Mouse (Mus musculus) mature B cell (primary cell): ENCODE results near the gene Wars.

ENCODE experiments used
- in situ Hi-C: fragments of 300-500 bp; cut with MboI; formaldehyde crosslinking; loops from 2 replicates; pipeline ENCODE4 v1.14.3; 2019

Gene Wars

DNA sequence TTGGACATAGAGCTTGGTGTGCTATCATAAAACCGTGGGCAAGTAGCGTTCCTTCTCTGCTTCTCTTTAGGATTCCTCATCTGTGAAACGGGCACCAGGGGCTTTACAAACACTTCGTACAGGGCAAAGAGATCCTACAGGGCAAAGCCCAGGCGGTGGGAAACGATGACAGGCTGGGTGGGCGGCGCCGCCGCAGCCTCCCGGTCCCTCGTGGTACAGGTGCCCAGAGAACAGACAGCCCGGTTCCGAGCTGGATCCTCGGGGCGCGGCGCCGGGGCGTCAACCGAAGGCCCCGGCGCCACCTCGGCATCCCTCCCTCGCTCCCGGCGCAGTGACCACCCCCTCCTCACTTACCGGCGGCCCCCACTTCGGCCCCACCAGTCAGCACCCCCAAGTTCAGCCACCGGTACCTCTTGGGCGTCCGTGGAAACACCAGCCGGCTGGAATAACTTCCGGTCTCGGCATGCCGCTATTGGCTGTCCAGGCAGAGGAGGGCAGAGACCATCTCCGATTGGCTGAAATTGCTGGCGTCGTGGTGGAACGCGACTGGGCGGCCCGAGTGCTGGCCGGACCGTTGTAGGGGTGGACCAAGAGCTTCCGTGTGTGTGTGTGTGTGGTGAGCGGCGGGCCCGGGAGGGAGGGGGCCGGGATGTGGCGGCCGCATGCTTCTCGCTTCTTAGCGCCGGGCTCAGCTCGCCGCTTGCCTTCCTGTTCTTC, at the start of gene Wars:
Gene Wars, minus strand, starts transcription at position 460 of the 717 bp plus-strand sequence.
- in situ Hi-C loops, result no loop called here

DNA sequence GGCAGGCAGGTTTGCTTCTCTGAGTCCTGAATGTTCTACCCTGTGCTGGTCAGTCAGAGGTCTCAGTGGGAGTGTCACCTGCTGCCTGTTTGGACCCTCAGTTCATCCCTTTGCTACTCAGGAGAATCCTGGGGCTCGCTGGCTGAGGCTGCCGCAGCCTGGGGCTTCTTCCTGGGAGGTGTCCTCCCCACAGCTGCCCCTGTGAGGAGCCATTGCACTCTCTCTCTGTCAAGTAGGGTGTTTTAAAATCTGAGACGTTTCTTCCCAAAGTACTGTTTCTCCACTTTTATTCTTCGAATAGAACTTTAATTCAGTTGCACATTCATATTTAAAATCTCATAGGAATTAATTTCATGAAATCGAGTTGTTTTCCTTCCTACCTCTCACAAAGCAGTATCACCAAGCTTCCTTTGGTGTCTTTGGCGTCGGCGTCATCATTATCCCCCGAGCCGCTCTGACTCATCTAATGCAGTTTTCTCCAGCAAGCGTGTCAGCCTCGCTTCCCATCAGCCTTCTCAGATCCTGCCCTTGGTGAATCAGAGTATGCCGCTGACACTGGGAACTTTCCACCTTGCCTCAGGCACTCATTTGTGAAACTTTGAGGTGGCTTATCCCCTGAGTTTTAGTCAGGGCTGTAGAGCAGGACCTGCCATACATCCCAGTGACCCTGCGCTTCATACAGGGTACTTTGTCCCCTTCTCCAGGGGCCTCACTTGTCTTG, 48.4 kb upstream of the Wars start:
- in situ Hi-C loops, result no loop called here

DNA sequence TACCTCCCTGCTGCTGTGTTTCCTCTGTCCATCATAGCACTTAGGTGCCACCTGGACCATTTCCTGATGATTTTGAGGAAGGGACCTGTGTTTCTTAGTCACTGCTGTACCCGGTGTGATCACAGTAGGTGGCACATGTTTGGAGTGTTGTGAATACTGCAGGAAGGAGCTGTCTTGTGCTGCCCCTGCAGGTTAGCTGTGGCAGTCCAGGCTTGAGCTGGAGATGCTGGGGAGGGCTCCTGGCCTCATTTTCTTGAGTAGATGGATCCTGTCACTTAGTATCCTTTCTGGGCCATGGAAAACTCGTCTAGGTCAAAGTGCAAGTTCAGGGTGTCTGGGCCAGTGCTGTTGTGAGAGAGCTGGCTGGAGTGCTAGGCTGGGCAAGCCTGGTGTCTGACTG, 47.3 kb upstream of the Wars start:
- in situ Hi-C loops, result no loop called here

DNA sequence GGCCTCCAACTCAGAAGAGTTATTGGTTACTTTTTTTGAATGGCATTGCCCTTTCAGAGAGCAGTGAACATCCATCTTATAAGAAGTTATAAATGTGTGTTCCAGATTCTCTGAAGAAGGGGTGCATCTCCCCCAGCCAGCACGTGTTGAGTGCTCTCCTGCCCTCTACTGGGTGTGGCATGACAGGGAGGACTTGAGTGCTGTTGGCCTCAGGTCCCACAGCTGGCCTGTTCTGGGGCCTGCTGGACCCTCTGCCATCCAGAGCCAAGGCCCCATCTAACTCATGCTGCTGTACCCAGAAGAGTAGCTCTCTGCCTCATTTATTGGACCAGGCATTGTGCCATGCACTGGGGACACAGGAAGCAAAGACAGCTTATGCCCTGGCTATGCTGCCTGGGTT, 46.3 kb upstream of the Wars start:
- in situ Hi-C loops, result no loop called here

DNA sequence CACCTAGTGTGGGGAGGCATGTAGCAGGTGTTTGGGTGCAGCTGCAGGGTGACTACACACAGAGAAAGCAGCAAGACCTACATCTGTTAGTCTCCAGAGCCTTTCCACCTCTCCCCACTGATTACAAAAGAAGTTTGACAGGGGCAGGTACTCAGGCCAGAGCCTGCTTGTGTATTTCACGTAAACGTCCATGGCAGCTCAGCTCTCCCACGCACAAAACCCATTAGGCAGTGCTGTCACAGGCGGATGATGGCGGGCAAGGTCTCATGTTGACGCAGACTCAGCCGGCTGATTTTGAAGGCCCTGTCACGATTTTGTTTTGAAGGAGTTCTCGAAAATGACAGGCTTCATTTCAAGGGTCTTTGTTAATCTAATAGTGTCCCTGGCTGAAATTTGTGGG, 45.3 kb upstream of the Wars start:
- in situ Hi-C loops, result no loop called here

DNA sequence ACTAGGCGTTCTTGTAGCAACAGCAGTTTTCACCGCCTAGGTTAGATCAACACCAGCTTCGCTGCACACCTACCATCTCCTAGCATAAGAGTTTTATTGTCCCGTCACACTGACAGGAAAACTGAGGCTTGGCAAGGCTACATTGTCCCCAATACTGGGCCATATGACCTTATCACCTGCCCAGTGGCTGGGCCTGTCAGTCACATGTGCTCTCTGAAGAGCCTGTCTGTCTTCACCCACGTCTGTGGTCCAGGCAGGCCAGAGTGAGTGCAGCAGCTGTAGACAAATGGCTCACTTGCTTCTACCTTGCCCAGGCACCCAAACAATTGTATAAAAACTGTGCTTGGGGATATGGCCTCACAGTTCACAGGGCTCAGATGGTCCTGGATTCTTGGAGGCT, 44.9 kb upstream of the Wars start:
- in situ Hi-C loops, result no loop called here

DNA sequence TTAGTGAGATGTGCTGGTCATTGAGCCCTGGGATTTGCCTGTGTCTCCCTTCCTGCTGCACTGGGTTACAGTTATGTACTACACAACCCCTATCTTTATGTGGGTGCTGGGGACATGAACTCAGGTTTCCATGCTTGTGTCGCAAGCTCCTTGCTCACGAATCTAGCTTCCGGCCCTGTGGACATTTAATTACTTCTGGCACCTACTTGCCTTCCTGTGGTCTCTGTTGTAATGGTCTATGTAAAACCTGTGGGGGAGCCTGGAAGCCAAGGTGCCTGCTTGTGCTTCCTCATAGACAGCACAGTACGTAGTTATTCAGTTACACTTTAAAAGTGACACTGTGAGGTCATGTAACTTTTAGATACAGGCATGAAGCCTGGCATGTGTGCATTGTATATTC, 43.5 kb upstream of the Wars start:
- in situ Hi-C loops, result no loop called here

DNA sequence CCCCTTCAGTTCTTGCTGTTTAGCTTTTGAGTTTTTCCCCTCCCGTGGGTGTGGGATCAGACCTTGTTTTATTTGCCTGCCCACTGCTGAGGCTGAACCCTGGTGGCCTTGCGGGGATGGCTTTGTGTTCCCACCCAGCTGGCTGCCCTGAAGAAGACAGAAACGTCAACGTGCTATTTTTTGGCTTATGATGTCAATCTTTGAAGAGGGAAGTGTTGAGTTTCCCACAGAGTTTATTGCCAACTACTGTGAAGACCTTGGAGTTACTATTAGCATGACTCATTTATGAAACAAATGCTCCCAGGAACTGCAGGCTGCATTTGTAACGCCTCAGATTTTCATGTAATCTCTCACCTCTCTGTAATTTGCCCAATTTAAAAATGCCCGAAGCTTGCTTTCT, 42.9 kb upstream of the Wars start:
- in situ Hi-C loops, result no loop called here

DNA sequence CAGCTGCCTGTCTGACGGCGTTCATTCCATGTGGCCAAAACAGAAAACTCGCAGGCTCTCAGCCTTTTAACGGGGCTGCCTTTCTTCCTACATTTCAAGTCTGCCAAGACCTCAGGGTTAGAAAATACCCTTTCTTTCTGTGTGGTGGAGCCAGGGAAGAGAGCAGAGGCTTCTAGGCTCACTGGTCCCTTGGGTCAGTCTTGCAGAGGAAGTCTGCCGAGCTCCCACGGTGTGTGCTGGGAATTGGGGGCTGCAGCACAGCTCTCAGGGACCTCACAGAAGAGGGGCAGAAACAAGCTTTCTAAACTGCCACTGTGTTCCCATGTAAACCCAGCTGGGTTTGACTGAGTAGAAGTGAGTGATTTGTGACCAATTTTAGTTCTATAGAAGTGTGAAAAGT, 40.3 kb upstream of the Wars start:
- in situ Hi-C loops, result no loop called here

DNA sequence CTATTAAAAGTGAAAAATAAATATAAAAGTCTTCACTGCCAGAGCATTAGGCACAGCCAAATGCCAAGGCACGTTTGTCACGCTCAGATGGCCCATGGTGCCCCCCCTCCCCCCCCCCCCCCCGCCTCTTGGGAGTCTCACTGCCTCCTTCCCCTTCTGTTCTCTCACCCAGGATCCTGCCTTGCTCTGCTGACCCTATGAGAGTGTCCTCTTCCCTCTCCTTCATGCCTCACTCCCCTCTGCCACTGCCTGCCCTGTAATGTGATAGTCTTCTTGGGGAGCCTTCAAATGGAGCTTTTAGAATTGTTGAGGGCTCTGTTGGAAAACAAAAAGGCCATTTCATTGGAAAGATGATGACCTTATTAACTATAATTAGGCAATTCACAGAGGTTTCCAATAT, 38.1 kb upstream of the Wars start:
- in situ Hi-C loops, result no loop called here

DNA sequence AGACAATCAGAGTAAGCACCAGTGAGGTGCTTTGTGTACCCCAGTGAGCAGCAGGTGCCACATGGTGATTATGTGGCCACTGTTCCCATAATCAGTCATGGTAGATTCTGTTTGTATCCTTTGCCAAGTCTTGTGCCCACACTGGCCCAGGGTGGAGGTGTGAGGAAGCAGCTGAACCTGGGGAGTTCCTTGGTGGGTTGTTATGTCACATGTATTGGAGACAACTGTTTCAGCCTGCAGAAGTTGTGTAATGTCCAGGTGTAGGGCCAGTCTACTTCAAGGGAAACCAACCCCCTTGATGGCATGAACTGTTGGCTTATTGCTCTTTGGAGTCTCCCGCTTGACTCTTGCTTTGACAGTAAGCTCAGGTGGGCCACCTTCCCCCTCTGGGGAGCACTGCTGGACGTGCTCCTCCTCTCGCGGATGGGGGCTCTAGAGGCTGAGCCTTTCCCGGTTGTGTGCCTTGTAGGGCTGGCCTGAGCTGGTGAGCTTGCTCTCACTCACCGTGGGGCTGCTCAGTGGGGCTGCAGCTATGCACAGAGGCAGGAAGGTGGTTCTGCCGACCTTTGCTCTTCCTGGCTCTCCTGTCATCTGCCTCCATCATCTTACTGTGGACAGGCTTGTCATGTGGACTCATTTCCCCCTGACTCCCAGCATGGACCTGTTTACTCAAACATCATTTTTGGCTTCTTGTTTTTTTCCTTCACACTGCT, 37.5 kb upstream of the Wars start:
- in situ Hi-C loops, result no loop called here

DNA sequence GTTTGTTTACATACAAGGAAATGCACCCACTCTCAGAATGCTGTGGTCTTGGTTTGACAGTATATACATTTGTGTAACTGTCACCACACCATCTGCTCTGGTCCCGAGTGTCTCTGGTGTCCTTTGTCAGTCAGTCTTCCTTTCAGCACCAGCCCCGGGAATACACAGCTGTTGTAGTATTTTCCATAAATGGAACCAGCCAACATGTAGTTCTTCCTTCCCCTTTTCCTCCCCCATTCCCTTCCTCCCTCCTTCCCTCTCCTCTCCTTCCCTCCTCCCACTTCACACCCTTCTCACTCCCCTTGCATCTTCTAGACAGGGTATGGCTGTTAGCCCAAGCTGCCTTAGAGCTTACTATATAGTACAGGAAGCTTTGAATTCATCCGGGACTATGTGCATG, 35.5 kb upstream of the Wars start:
- in situ Hi-C loops, result no loop called here

DNA sequence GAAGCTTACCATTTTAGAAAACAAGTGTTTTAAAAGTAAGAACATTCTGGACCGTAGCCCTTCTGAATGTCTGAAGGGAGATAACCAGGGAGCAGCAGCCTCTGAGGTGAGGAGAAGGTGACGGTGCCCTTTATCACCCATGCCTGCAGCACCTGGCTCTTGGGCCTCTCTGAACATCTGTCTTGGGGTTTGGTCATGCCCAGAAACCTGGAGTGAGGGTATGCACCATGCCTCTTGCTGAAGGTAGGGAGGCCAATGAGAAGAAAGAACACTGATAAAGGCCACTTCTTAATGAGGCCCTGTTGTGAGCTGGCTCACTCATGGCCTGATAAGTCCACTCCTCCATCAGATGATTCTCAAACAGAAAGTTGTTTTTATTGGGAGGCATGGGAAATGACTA, 34.3 kb upstream of the Wars start:
- in situ Hi-C loops, result no loop called here

DNA sequence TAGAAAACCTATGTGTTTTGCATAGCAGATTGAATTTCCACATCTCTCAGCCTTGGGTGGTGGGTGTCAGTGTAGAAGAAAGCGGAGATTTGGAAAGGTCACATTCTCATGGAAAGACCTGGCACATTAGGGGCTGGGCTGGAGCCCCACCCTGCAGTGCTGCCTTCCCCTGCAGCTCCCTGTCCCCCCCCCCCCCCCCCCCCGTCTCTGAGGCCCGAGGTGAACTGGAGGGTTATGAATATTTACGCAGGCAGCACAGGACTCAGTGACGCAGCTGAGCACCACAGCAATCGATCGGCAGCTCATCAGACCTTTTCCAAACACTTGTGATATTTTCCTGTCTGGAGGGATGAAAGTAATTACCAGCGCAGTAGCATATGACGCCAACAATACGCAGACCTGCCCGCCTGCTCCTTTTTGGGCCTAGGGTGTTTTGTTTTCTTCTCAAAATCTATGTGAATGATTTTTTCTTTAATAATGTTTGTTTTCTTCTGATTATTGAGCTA, 32.7 kb upstream of the Wars start:
- in situ Hi-C loops, result no loop called here

DNA sequence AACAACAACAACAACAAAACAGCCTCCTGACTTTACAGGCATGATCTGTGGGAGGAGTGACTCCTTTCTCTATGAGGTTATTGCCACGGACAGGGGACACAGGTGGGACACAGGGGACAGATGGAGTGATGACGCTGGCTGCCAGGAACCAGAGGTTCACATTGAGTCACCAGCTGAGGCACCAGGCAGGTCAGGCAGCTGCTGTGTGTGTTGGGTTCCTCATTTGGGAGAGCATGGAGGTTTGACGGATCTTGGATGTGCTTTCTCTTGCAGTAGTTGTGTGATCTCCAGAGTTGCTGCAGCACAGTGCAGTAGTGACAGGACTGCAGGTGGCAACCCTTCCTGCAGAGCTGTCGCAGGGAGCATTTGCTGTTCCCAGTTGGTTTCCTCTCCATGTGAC, 24.8 kb upstream of the Wars start:
- in situ Hi-C loops, result loop anchor here (25.0 kb wide), 2 partner anchors 394 to 1444 kb away; no protein-coding TSS in a partner anchor

DNA sequence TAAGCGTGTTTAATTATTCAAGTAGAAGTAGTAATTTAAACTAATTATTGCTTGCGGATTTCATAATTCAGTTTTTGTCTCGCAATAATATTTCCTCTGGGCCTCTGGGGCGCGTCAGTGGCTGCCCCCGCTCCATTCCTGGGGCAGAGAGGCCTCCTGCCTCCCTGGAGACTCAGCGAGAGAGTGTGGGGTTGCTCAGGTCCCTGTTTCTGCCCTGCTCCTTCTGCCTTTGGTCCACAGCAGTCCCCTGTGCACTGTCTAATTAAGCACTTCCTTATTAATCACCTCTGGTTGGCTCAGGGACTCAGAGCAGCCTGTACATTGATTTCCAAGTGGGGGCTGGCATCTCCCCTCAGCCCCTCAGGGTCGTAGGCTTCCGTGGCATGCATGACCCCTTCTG, 23.5 kb upstream of the Wars start:
- in situ Hi-C loops, result loop anchor here (25.0 kb wide), 2 partner anchors 395 to 1445 kb away; no protein-coding TSS in a partner anchor

DNA sequence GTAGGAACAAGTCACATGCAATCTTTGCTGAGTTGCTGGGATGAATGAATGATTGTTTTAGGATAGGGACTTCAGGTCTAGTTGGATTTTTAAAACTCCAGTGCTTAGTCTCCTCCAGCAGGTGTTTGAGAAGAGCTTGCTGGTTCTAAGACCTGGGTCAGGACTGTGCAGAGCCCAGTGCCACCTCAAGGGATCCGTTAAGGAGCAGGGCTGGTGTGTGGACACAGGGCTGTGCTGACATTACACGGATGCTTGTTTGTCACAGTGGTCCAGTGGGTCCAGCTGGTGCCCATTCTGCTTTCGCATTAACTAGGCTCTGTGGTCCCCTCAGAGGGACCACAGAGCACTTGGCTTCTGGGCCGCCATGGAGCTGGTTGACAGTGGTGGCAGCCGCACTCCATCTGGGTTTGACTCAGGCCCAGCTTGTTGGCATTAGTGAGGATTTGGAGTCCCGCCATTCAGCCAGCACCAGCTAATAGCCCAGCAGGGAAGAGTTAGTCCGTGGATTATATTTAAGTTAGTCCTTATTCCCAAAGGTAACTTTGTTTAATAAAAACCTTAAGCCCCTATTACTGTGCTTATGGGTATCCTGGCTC, 22.6 kb upstream of the Wars start:
- in situ Hi-C loops, result loop anchor here (25.0 kb wide), 2 partner anchors 396 to 1446 kb away; no protein-coding TSS in a partner anchor

DNA sequence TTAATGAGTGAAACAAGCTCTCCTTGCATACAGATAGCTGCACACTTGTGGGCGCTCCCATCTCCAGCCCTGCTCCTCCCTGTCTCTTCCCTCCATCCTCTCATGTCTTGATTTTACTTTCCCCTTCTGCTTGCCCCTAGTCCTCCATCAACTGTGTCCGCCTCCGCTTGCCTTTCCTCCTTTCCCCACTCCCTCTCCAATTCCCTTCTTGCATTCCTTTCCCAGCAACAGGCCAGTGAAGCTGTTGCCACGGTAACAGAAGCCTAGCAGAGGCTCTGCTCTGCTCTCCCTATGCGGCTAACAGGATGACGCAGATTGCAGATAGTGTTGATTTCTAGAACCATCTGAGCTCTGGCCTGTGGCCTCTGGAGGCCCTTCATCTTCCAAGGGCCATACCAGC, 21.9 kb upstream of the Wars start:
- in situ Hi-C loops, result loop anchor here (25.0 kb wide), 2 partner anchors 396 to 1446 kb away; no protein-coding TSS in a partner anchor

DNA sequence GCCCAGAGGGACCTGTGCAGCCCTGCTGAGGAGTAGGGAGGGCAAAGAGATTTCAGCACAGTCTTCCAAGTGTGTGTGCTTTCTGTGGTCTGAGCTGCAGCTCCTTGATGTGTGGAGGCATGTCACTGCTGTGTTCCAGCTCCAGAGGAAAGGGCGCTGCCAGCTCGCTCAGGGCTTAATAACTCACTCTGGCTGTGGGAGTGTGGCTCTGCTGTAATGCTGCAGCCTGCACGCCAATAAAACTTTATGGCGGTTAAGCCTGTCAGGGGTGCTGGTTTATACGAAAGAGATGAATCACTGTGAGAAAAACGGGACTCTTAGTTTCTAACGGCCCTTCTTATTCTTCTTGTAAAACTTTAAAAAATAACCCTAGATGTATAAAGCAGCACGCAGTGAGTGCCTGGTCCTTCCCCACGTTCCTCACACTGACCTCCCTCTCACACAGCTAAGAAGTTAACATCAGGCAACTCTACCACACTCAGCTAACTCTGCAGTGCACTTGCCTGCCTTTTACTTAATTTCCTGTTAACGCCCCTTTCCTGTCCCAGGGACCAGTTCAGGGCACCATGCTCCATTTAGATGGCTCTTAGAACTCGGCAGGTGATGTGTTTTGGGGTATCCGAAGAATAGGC, 20.9 kb upstream of the Wars start:
- in situ Hi-C loops, result loop anchor here (25.0 kb wide), 2 partner anchors 397 to 1447 kb away; no protein-coding TSS in a partner anchor

DNA sequence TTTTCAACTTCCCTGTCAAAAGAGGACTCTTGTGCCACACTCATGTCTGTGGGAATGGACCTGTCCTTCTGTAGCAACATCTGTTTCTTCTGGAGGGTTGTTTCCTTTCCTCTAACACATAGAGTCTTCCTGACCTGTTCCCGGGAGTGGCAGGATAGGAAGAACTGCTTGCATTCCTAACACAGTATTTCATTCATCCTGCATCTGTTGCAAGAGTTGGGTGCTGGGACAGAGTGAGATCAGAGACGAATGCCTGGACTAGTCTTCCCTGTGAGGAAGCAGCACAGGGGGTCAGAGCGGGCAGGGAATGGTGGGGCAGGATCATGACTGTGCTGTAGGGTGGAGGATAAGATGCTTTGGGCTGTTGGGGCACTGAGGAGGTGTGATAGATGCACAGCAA, 20.2 kb upstream of the Wars start:
- in situ Hi-C loops, result loop anchor here (25.0 kb wide), 2 partner anchors 398 to 1448 kb away; no protein-coding TSS in a partner anchor

DNA sequence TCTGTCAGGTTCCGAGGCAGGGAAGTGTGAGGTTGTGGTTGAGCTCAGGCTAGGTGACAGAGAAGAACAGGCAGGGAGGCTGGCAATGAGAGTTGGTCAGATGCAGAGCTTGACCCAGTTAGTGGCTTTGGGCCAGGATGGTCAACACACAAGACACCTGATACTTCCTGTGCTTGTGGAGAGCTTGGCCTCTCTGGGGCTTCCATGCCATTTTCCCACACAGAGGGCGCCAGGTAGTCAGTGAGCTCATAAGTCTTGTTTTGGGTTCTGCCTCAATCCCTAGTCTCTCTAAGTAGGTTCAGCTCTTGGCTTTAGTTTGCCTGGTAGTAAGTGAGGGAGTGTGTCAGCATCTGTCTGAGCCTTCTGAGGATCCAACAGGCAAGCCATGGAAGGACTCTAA, 18.5 kb upstream of the Wars start:
- in situ Hi-C loops, result loop anchor here (25.0 kb wide), 2 partner anchors 400 to 1450 kb away; no protein-coding TSS in a partner anchor
